Mouse (Mus musculus): ENCODE measurements around the gene Nacc2.

Gene Nacc2

GRCm38 (mm10) chr2:26019923-26020322 lies 103.1 kb downstream of the Nacc2 start:
- DNase-seq (ENCODE audit: extremely low read depth, insufficient read length, low spot score), result no peak

DNA sequence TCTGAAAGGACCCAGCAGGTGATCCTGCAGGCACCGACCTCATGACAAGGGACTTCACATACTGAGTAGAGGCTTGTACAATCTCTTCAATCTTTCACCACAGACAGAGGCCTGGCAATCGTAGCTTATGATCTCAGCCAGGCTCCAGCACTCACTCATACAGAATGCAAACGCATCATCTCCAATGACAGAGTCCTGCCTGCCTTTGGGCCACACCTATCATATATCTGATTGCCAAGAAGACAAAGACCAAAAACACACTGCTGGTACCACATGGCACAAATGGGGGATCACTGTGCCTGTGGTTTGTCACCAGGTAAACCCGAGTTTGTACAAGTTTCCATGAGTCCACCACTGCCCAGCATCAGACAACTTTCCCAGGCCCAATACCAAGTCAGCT lies 105.7 kb downstream of the Nacc2 start:
- DNase-seq (ENCODE audit: extremely low read depth, insufficient read length, low spot score), result no peak

- DNase-seq (ENCODE audit: extremely low read depth, insufficient read length, low spot score), result no peak
Observed at GRCm38 (mm10) chr2:26013674-26014073, 109.3 kb downstream of the Nacc2 start.

DNA sequence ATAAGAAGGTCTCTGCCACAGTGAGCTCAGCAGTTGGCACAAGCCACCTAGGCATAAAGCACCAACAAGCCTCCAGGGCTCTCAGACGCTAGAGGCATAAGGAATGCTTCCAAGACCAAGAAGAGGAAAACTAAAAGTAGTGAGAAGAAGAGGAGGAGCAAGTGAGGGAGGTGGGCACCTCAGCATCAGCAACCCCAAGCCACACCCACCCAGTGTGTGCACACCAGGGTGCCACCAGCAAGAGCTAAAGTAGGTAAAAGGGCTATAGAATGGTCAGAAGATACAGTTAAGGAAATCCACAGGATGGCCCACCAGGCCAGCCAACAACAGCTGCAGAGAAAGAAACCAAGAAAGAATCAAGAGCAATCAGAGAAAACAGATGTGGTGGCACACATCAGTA lies 111.6 kb downstream of the Nacc2 start:
- DNase-seq (ENCODE audit: extremely low read depth, insufficient read length, low spot score), result no peak
